Mouse (Mus musculus) cortical plate, adult 2 months (tissue): ENCODE measurements around the gene Tmem108.

Source experiments
- CTCF ChIP-seq: fragments of 200-500 bp; IDR thresholded peaks from 2 replicates; pipeline ENCODE4 v1.5.1; 2011; ENCODE audit warnings: mild to moderate bottlenecking, control low read depth, low read length; ENCODE audit not compliant: insufficient read depth; ENCODE audit errors: extremely low read depth
- POLR2A ChIP-seq: fragments of 200-500 bp; IDR thresholded peaks from 2 replicates; pipeline ENCODE4 v1.6.1; 2011; ENCODE audit warnings: mild to moderate bottlenecking, low read length, control low read depth; ENCODE audit not compliant: insufficient read depth; ENCODE audit errors: extremely low read depth

GRCm38 (mm10) chr9:103782306-103782705 lies 20.7 kb upstream of the Tmem108 start:
- TF ChIP-seq CTCF (no peak), POLR2A (no peak)
